Mouse (Mus musculus) urinary bladder, adult 18-20 months (tissue): ENCODE results near the gene Sfmbt2.

Experiments used
- DNase-seq, 2 experiments: peaks; one replicate each; pipeline ENCODE4 v3.0.0; 2022; ENCODE audit warnings: low spot score in 2 of 2, mixed read lengths in 2 of 2

Sfmbt2 gene

DNA sequence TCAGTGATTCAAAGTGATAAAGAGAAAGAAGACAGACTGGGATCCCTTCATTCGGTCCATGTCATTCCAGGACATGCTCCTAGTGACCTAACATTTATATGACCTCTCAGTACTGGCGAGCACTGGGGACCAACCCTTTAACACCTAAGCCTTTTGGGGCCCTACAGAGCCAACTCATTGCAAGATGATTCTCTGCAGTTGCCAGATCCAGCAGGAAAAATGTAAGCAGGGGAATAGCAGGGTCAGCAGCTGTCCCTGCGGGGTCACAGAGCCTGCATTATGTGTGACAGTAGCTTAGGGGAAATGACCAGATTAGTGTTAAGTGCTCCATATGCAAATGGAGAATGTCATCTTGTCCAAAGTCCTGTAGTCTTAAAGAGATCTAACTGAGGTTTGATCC is 195.2 kb downstream of the Sfmbt2 start:
- DNase-seq, result no peak

DNA sequence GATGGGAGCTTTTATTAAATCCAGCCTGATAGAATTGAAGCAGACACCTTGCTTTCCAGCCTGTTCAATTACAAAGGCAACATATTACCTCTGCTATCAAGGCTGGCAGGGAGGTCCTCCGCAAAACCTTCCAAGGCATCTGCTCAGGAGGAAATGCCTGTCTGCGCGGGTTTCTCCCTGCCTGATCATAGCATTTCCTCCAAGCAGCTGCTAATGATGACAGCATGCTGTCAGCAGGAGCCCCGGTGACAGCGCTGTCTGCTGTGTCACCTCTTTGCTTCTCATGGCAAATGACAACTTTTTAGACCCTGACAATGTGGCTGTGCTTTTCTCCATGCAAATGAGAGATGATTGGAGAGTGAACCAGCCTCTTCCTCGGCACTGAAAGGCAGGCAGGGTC is 199.1 kb downstream of the Sfmbt2 start:
- DNase-seq, result no peak

DNA sequence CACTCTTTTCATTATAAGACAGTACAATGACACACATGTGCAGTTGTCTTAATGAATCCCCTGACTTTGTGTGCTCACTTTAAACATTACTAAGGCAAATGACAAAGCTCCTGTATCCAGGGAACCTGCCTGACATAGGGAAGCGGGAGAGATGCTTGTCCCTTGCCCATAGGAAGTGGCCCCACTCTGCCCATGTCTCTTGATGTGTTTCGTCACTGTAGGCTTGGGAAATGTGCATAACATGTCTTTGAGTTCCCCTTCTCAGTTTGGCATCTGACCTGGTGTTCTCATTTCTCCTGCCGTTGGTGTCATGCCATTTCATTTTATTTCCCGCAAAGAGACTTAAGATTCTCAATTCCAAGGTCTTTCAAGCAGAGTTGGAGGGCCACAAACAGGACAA is 202.0 kb downstream of the Sfmbt2 start:
- no peak for DNase-seq

DNA sequence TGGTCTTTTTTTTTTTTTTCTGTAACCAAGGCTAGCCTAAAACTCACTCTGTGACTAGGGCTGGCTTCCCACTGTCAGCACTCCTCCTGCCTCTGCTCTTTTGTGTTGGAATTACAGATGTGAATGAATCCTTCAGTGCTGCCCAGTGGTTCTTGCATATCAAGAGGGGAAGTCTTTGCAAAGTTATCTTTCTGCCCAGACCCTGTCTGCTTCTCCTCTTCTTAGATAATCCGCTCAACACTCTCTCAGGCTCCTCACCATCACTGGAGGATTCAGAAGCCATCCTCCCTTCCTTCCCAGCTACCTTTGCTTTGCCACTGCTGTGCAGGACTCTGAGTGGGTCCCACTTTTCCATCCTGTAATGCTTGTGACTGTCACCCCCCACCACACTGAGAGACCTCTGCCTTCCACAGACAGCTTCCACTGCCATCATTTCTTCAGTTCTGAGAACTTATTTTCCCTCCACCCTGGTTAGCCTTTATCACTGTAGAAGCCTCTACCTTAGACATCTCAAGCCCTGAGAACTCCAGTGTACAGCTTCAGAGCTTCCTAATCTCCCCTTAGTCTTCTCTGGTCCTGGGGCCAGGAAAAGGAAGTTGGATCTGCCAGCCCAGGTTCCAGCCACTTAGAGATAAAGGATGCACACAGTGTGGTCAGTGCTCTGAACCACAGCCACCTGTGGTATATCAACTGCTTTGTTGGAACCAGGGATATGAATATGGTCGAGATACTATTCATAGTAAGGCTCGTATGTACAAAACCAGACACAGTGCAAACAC is 205.8 kb downstream of the Sfmbt2 start:
- no peak for DNase-seq

DNA sequence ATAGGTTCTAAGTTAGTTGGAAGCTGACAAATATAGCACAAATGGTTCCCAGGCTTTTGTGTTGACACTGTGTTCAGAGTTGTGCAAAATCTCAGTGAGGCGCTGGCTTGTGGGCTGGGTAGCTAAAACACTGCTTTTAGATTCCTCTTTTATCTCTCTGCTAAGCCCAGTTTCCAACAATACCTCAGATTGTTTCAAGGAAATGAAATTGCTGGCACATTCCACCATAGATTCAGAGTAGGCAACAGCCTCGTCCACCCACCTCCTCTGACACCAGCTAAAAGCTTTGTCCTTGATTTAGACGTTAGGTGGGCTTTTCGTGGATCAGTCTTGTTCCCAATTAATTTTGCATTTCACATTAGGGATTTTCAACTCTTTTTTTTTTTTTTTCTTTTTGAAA is 212.4 kb downstream of the Sfmbt2 start:
- no peak for DNase-seq

DNA sequence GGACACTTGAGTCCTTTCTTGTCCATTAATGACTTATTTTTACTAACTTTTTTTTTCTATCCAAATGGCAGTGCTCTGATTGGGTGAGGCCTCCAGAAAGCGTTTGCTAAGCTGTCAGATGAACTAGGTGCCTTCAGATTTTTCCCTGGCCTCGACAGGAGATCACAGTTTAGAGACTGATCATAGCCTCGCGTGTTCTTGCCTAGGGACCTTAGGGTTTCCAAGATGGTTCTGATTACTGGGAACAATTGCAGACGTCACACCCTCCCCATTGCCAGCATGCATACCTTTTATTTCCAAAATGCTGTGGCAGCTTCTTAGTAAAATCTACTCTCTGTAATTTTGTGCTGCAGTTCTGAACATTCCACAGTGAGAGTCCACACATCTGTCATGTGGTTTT is 212.8 kb downstream of the Sfmbt2 start:
- DNase-seq, result no peak

DNA sequence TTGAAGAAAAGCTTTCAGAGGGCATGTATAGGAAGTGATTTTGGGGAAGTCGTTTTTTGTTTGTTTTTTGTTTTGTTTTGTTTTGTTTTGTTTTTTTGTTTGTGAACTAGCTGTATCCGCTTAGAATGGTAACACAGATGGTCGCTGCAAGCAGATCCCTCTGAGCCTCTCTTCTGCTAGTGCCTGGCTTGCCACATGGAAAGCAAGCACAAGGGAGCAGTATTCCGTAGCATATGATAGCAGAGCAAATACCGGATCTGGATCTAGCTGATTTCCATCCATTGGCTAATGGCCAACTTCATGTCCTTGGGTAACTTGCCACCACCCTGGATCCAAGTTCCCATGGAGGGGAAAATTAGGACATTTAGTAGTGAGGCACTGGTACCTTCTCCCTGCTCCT is 221.0 kb downstream of the Sfmbt2 start:
- no peak for DNase-seq

DNA sequence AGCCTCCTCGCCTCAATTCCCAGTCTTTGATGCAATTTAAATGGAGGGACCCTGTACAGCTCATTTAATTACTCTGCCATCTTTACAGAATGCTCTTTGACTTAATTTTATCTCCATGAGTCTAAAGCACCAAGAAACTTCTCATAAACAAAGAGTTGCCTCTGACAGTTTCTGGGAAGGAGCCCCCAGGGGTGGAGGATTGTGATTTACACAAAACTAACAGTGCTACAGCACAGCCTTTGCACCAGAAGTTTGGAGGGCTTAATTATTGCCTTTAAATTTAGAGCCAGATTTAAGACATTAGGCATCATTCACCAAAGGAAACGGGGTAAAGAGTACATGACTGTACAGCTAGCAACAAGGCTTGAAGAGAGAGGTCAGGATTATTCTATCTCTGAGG is 245.2 kb downstream of the Sfmbt2 start:
- no peak for DNase-seq
